Mouse (Mus musculus) lung, adult 2 months (tissue): ENCODE measurements around the gene Kcna2. TPM values are rescaled to one million over a fixed set of nuclear protein-coding genes. Genes with fewer than 3 reads are reported as not detected.

Experiments
- DNase-seq: peaks from one replicate; pipeline ENCODE4 v3.0.0; 2022
- H3K4me1 ChIP-seq: fragments of 200-500 bp; 2 replicates; pipeline ENCODE4 v1.6.1; 2011; ENCODE audit warnings: low read length; ENCODE audit not compliant: control insufficient read depth, insufficient read depth
- H3K4me3 ChIP-seq: fragments of 200-500 bp; replicated peaks from 2 replicates; pipeline ENCODE3; 2011; ENCODE audit warnings: low read depth, mild to moderate bottlenecking, control low read depth, low read length; ENCODE audit errors: extremely low read depth
- CTCF ChIP-seq: fragments of 200-500 bp; IDR thresholded peaks from 2 replicates; pipeline ENCODE4 v1.5.1; 2011; ENCODE audit warnings: mild to moderate bottlenecking, low read length, control low read depth; ENCODE audit not compliant: insufficient read depth
- POLR2A ChIP-seq: fragments of 200-500 bp; IDR thresholded peaks from 2 replicates; pipeline ENCODE4 v1.6.1; 2011; ENCODE audit warnings: low read depth, mild to moderate bottlenecking, control low read depth, low read length, borderline replicate concordance; ENCODE audit errors: extremely low read depth
- WGBS: fragments of 180-500 bp; shearing (Covaris S2); methylation state at CpG from one replicate; pipeline ENCODE4 v1.1.7; 2018; 5-methylcytosine and 5-hydroxymethylcytosine counted together
- polyA plus RNA-seq: library from polyadenylated mRNA; depleted of rRNA; stranded (reverse); fragments of >200 nt; gene quantifications from 2 replicates; pipeline ENCODE4 v1.2.3, GENCODE M21; 2012; rRNA removed

Kcna2 gene
- polyA plus RNA-seq = 2.1 and 3.3 TPM in 2 replicates

DNA sequence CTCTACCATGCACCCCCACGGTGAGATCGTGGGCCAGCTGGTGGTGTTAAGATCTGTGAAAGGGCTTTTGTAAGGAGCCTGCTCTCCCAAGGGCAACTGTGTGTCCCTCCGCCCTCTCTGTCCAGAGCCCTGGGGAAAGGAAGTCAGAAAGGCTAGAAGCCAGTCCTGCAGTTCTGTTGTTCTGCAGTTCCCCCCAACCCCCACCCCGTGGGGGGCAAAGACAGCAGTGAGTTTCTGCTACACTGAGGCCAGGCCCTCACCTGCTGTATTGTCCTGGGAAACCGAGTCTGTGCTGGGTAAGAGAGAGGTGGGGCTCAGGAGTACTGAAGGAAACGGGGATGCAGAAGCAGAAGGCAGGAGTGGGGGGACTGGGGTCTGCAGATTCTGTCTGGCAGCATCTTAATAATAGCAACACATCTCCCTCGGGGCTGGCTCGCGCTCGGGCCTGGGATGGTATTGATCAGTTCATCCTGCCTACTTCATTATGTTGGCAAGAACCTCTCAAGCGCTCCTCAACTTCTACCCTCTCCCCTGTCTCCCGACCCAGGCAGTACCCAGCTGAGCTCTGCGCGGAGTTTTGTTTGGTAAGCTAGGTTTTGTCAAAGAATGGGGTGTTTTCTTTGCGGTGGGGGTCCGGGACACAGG lies at the start of gene Kcna2:
Kcna2 (plus strand) TSS at position 336 of the 645 bp plus-strand sequence.
- Histone ChIP-seq H3K4me1 (no peaks in the 10 kb centered on the region), H3K4me3 (peak within 1 kb of the TSS; percentile 58)
- 7% methylated on average over 16 of the region's 16 CpGs for WGBS
- TF ChIP-seq CTCF = no peak
- no peak for TF ChIP-seq POLR2A
- no peak for DNase-seq

DNA sequence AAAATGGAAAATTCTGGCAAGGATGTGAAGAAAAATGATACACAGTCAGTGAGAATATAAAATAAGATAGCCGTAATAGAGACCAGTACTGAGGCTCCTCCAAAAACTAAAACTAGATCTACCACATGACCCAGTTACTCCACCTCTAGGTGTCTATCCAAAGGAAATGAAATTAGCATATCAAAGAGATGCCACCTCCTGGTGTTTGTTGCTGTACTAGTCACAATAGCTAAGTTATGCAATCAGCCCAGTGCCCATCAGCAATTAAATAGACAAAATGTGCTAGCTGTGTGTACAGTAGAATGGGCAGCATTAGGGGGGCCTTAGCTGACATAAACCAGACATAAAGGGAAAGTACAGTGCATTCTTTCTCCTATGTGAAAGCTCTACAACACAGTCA lies 39.5 kb upstream of the Kcna2 start:
- Histone ChIP-seq H3K4me1 (no peaks in the 10 kb centered on the region), H3K4me3 (no peak overlapping the region)
- TF ChIP-seq CTCF = no peak
- TF ChIP-seq POLR2A = no peak
- WGBS = 69% methylated on average over 1 of the region's 1 CpGs
- DNase-seq = no peak

DNA sequence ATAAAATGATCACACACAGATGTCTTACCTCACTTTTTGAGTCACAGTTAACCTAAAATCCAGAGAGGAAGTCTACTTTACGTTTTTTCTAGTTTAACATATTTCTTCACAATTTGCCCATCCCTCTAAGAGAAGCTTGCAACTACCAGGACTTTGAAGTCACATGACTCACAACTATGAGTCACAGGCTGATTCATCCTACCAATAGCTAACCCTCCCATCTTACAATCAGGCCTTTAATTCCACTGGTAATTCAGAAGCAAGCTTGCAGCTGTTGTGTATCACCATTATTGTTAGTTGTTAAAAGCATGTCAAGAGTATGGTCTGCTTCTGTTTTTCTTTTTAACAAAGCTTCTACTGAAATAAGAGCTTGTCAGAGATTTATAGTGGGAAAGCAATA lies 38.2 kb upstream of the Kcna2 start:
- Histone ChIP-seq H3K4me3 (no peak overlapping the region), H3K4me1 (no peaks in the 10 kb centered on the region)
- 33% methylated on average over 1 of the region's 1 CpGs for WGBS
- no peak for DNase-seq
- no peak for TF ChIP-seq CTCF
- no peak for TF ChIP-seq POLR2A

DNA sequence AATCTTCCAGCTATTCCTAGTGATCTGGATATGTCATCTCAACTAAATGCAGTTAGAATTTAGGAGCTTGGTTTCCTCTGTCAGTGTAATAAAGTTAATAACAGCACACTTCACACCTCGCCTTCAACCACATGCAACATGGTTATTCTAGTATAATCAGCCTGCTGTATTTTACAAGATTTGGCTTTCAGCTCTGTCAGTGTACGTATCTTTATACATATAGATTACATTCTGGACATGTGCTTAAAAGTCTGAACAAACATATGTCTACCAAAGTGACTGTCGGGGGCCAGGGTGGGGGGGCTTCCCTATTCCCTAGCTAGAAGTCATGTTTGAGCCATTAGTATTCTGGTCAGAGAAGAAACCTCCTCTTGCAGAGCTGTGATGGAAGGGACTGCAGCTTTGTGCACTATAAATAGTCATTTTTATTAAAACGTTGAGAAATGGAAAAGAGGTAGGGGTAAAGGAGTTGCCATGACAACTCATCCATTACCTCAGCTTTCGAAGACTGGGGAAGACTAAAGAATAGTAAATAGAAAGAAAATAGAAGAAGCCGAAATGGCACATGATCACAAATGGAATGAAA lies 35.3 kb upstream of the Kcna2 start:
- WGBS = 67% methylated on average over 6 of the region's 6 CpGs
- TF ChIP-seq CTCF (no peak), POLR2A (no peak)
- no peak overlapping the region for H3K4me3 ChIP-seq
- no peak for DNase-seq
- H3K4me1 ChIP-seq = no peaks in the 10 kb centered on the region

DNA sequence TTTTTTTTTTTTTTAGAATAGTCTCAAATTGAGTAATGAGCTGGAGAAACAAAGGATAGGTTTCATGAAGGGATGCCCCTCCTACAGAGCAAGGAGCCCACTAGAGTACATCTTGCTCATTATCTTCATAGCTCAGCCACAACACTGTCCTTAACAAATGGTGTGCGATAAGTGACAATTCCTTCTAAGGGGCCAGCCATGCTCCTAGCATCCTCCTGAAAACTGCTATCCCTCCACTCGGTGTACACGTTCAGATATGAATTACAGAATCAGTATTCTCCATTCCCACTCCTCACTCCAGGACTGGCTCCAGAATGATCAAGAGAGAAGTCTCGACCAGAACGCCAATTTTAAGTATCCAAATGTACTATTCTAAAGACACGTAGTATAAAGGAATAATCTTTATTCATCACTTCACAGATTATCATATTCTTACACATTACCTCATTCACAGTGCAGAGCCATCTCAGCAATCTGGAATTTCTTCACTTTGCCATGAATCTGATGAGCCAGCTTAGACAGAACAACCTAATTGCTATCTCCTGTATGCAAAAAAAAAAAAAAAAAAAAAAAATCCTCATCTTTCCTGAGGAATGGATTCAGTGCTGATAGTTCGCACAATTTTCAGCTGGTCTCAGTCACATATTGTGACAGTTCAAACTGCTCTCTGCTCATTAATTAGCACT lies 34.6 kb upstream of the Kcna2 start:
- TF ChIP-seq CTCF (no peak), POLR2A (no peak)
- WGBS = 81% methylated on average over 7 of the region's 7 CpGs
- DNase-seq = no peak

DNA sequence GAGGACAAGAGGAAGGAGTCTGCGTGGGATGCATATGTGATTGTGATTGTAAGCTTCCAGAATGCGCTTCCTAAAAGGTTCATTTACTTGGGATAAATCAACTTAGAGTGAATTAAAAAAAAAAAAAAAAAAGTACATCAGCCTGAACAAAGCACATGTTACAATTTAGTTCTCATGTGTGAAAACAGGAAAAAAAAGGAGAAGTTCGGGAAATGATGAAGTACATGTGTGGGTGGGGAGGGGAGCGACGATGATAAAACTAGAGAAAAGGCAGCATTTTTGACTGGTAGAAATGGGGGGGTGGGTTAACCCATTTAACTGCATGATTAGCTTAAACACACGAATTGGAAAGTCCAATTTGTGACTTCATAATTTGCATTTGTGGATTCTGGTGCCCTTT lies 33.7 kb upstream of the Kcna2 start:
- WGBS = 69% methylated on average over 6 of the region's 6 CpGs
- no peak overlapping the region for H3K4me3 ChIP-seq
- no peak for DNase-seq
- TF ChIP-seq CTCF (no peak), POLR2A (no peak)
- no peaks in the 10 kb centered on the region for H3K4me1 ChIP-seq

More for the DNA sequence above, 34.6 kb upstream of the Kcna2 start:
- no peak overlapping the region for H3K4me3 ChIP-seq
- no peaks in the 10 kb centered on the region for H3K4me1 ChIP-seq

DNA sequence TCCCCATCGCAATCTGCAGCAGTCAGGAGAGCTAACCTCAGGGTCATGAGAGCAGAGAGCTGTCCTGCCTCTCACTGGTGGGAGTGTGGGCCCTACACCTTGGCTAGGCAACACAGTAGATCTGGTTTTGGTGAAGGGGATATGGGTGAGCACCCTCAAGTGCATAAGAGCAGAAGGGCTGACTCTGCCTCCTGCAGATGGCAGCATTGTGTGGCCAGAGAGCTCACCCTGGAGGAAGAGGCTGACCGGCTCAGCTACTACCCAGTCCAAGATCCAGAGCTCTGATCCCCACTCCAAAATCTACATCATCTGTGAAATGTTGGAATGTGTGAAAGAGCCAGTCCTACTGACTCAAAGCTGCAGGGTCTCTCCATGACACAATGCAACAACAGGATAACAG lies 27.1 kb upstream of the Kcna2 start:
- H3K4me1 ChIP-seq = peaks cover 3% of the 10 kb centered on the region; the same call in 1 of the 2 replicates
- no peak for DNase-seq
- WGBS = 60% methylated on average over 2 of the region's 2 CpGs

DNA sequence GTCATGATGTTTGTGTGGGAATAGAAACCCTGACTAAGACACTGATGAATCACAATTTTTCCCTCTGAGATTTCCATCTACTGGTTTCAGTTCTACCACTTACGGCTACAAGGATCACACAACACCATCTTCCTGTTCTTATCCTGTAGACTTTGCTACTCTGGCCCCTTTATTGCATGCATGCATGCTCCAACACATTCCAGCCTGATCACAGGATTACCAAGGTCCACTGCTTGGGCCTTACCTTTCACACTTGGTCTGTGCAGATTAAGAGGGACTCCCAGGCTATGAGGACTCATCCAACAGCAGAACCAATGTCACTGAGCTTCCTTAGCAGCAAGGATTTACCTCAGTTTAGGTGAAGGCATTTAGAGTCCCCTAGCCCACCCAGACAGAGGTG lies 25.2 kb upstream of the Kcna2 start:
- DNase-seq = no peak
- WGBS = 80% methylated on average over 1 of the region's 1 CpGs
- Histone ChIP-seq H3K4me3 (no peak overlapping the region), H3K4me1 (peaks cover 3% of the 10 kb centered on the region; the same call in 1 of the 2 replicates)
- no peak for TF ChIP-seq CTCF
- TF ChIP-seq POLR2A = no peak

More for the DNA sequence above, 27.1 kb upstream of the Kcna2 start:
- no peak overlapping the region for H3K4me3 ChIP-seq
- peak; percentile 36; the same call in 1 of the 2 replicates for TF ChIP-seq CTCF
- no peak for TF ChIP-seq POLR2A

DNA sequence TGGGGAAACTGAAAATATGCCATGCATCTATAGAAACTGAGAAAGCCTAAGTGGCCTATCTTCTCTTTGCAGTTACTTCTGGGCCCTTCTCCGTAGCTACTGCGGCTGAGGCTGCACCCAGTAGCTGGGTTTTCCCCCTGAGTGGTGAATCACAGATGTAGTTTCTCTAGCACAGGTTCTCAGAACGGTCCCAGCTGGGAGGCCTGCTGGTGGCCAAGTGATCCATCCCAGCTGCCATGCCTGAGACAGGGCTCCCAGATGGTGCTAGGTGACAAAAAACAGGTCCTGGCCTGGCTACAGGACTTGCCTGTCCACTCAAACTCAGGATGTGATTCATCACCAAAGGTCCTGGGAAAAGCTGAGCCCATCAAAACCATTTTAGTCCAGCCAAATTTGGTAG lies 24.3 kb upstream of the Kcna2 start:
- 40% methylated on average over 3 of the region's 3 CpGs for WGBS
- peak; percentile 33 for DNase-seq
- Histone ChIP-seq H3K4me1 (peaks cover 3% of the 10 kb centered on the region; the same call in 1 of the 2 replicates), H3K4me3 (no peak overlapping the region)
- no peak for TF ChIP-seq CTCF
- no peak for TF ChIP-seq POLR2A
